Mouse (Mus musculus) stomach, embryonic 16.5 days (tissue): ENCODE results near the gene Pld1. TPM values are rescaled to one million over a fixed set of nuclear protein-coding genes. Genes with fewer than 3 reads are reported as not detected.

Source experiments
- ATAC-seq: fragments of 200-750 bp; cut with Nextera tagmentation; 2 replicates; pipeline ENCODE4 v1.8.0; 2017; ENCODE audit warnings: moderate number of reproducible peaks, moderate TSS enrichment; ENCODE audit not compliant: insufficient read depth, low FRiP score
- H3K27ac ChIP-seq: fragments of 300-500 bp; sonication (generic); 2 replicates; pipeline ENCODE4 v1.5.1; 2014; ENCODE audit warnings: low read length
- H3K27me3 ChIP-seq: fragments of 300-500 bp; sonication (generic); 2 replicates; pipeline ENCODE4 v1.6.1; 2014; ENCODE audit warnings: low read length, control low read depth, mixed read lengths; ENCODE audit not compliant: control insufficient read depth, insufficient read depth
- H3K36me3 ChIP-seq: fragments of 300-500 bp; sonication (generic); 2 replicates; pipeline ENCODE4 v1.6.1; 2014; ENCODE audit warnings: low read length; ENCODE audit not compliant: control insufficient read depth, insufficient read depth
- H3K4me1 ChIP-seq: fragments of 300-500 bp; sonication (generic); 2 replicates; pipeline ENCODE4 v1.6.1; 2014; ENCODE audit warnings: low read length, control low read depth, mixed read lengths; ENCODE audit not compliant: control insufficient read depth, insufficient read depth
- H3K4me2 ChIP-seq: fragments of 300-500 bp; sonication (generic); 2 replicates; pipeline ENCODE4 v1.6.1; 2014; ENCODE audit warnings: low read depth, low read length, mixed read lengths
- H3K4me3 ChIP-seq: fragments of 300-500 bp; sonication (generic); replicated peaks from 2 replicates; pipeline ENCODE4 v1.5.1; 2014; ENCODE audit warnings: mild to moderate bottlenecking, low read length
- H3K9ac ChIP-seq: fragments of 300-500 bp; sonication (generic); 2 replicates; pipeline ENCODE4 v1.6.1; 2014; ENCODE audit warnings: low read length
- H3K9me3 ChIP-seq: fragments of 300-500 bp; sonication (generic); replicated peaks from 2 replicates; pipeline ENCODE4 v1.6.1; 2016; ENCODE audit warnings: low read length, control low read depth; ENCODE audit not compliant: control insufficient read depth
- WGBS: fragments of 180-500 bp; shearing (Covaris S2); extraction: QIAGEN DNeasy Blood & Tissue Kit; methylation state at CpG from one replicate; pipeline ENCODE4 v1.1.7; 2014; 5-methylcytosine and 5-hydroxymethylcytosine counted together
- polyA plus RNA-seq: library from polyadenylated mRNA; unstranded; fragments of >200 nt; fragmentation: Nextera tagmentation; extraction: Ambion mirVana; gene quantifications from 2 replicates; pipeline ENCODE4 v1.2.1, GENCODE M21; 2015

Pld1 gene
- polyA plus RNA-seq, 1 experiment from 2014 or later = 11.4 TPM

- WGBS = 34% methylated on average over 7 of the region's 7 CpGs
Observed at GRCm38 (mm10) chr3:27982436-27983017, 44.0 kb downstream of the Pld1 start.

GRCm38 (mm10) chr3:27983274-27983673 lies 44.8 kb downstream of the Pld1 start:
- Histone ChIP-seq H3K27ac (peak overlapping the region; percentile 70; the same call in 1 of the 2 replicates), H3K9ac (no peak overlapping the region), H3K27me3 (no peaks in the 10 kb centered on the region), H3K4me1 (peaks cover 12% of the 10 kb centered on the region), H3K9me3 (no peaks in the 10 kb centered on the region), H3K36me3 (no peaks in the 10 kb centered on the region), H3K4me2 (no peak overlapping the region), H3K4me3 (no peak overlapping the region)
- ATAC-seq = no peak
- WGBS = 69% methylated on average over 2 of the region's 2 CpGs

More at GRCm38 (mm10) chr3:27982436-27983017, 44.0 kb downstream of the Pld1 start:
- Histone ChIP-seq H3K4me2 (0 out of 2 replicates have a peak overlapping the region, but pooled peaks have one; percentile 19), H3K4me3 (no peak overlapping the region), H3K9ac (no peak overlapping the region), H3K4me1 (peaks cover 7% of the 10 kb centered on the region), H3K27ac (no peak overlapping the region), H3K9me3 (no peaks in the 10 kb centered on the region), H3K27me3 (no peaks in the 10 kb centered on the region), H3K36me3 (no peaks in the 10 kb centered on the region)
- ATAC-seq = peak; percentile 52; the same call in 1 of the 2 replicates

- Histone ChIP-seq H3K27ac (peak overlapping the region; percentile 82), H3K4me2 (peak overlapping the region; percentile 53), H3K4me3 (peak overlapping the region; percentile 48), H3K9ac (peak overlapping the region; percentile 64), H3K9me3 (no peaks in the 10 kb centered on the region), H3K36me3 (no peaks in the 10 kb centered on the region), H3K27me3 (no peaks in the 10 kb centered on the region), H3K4me1 (peaks cover 12% of the 10 kb centered on the region)
- WGBS = 6% methylated on average over 14 of the region's 14 CpGs
- ATAC-seq = peak; percentile 95
Observed at GRCm38 (mm10) chr3:27983935-27984577, 45.6 kb downstream of the Pld1 start.

- H3K9ac ChIP-seq = peak overlapping the region; percentile 64
- ATAC-seq = no peak
- 61% methylated on average over 4 of the region's 4 CpGs for WGBS
Observed at GRCm38 (mm10) chr3:27984620-27985019, 46.1 kb downstream of the Pld1 start.

GRCm38 (mm10) chr3:27985344-27985743 lies 46.8 kb downstream of the Pld1 start:
- no peaks in the 10 kb centered on the region for H3K36me3 ChIP-seq
- H3K27me3 ChIP-seq = no peaks in the 10 kb centered on the region
- H3K9ac ChIP-seq = no peak overlapping the region
- no peak overlapping the region for H3K27ac ChIP-seq
- H3K4me1 ChIP-seq = peaks cover 12% of the 10 kb centered on the region
- no peak overlapping the region for H3K4me3 ChIP-seq
- no peaks in the 10 kb centered on the region for H3K9me3 ChIP-seq
- ATAC-seq = no peak
- WGBS = 90% methylated on average over 5 of the region's 5 CpGs
- H3K4me2 ChIP-seq = no peak overlapping the region

More at GRCm38 (mm10) chr3:27984620-27985019, 46.1 kb downstream of the Pld1 start:
- peak overlapping the region; percentile 53 for H3K4me2 ChIP-seq
- no peaks in the 10 kb centered on the region for H3K9me3 ChIP-seq
- H3K4me3 ChIP-seq = peak overlapping the region; percentile 48
- no peaks in the 10 kb centered on the region for H3K36me3 ChIP-seq
- H3K27me3 ChIP-seq = no peaks in the 10 kb centered on the region
- peaks cover 12% of the 10 kb centered on the region for H3K4me1 ChIP-seq
- peak overlapping the region; percentile 82 for H3K27ac ChIP-seq

- Histone ChIP-seq H3K27me3 (no peaks in the 10 kb centered on the region), H3K9ac (no peak overlapping the region), H3K9me3 (no peaks in the 10 kb centered on the region), H3K4me1 (peaks cover 10% of the 10 kb centered on the region), H3K36me3 (no peaks in the 10 kb centered on the region), H3K4me2 (no peak overlapping the region), H3K4me3 (no peak overlapping the region), H3K27ac (no peak overlapping the region)
- WGBS = 43% methylated on average over 8 of the region's 8 CpGs
- ATAC-seq = peak; percentile 12; the same call in 1 of the 2 replicates
Observed at GRCm38 (mm10) chr3:27987891-27988536, 49.5 kb downstream of the Pld1 start.

- Histone ChIP-seq H3K4me3 (no peak overlapping the region), H3K27me3 (no peaks in the 10 kb centered on the region), H3K4me1 (peaks cover 6% of the 10 kb centered on the region; the same call in 1 of the 2 replicates), H3K9me3 (no peaks in the 10 kb centered on the region), H3K4me2 (no peak overlapping the region), H3K9ac (no peak overlapping the region), H3K27ac (no peak overlapping the region), H3K36me3 (no peaks in the 10 kb centered on the region)
- 79% methylated on average over 2 of the region's 2 CpGs for WGBS
- ATAC-seq = no peak
Observed at GRCm38 (mm10) chr3:27991100-27991703, 52.7 kb downstream of the Pld1 start.

- WGBS = 84% methylated on average over 8 of the region's 8 CpGs
- Histone ChIP-seq H3K4me3 (no peak overlapping the region), H3K4me2 (no peak overlapping the region), H3K9ac (no peak overlapping the region), H3K9me3 (no peaks in the 10 kb centered on the region), H3K36me3 (no peaks in the 10 kb centered on the region), H3K27ac (no peak overlapping the region), H3K27me3 (no peaks in the 10 kb centered on the region), H3K4me1 (no peaks in the 10 kb centered on the region)
- 0 out of 2 replicates have a peak, but pooled peaks have one; percentile 33 for ATAC-seq
Observed at GRCm38 (mm10) chr3:27994175-27994990, 55.9 kb downstream of the Pld1 start.
